Mouse (Mus musculus) liver, embryonic 16.5 days (tissue): ENCODE results near the gene Lhfpl2. TPM values are rescaled to one million over a fixed set of nuclear protein-coding genes. Genes with fewer than 3 reads are reported as not detected.

Experiments
- ATAC-seq: fragments of 200-750 bp; cut with Nextera tagmentation; 2 replicates; pipeline ENCODE4 v1.8.0; 2017; ENCODE audit warnings: low read depth, mild to moderate bottlenecking, moderate number of reproducible peaks, moderate library complexity
- H3K27ac ChIP-seq: fragments of 300-500 bp; sonication (generic); 2 replicates; pipeline ENCODE4 v1.5.1; 2014; ENCODE audit warnings: mild to moderate bottlenecking, low read length
- H3K27me3 ChIP-seq: fragments of 300-500 bp; sonication (generic); 2 replicates; pipeline ENCODE4 v1.6.1; 2014; ENCODE audit warnings: low read depth, low read length, mixed read lengths; ENCODE audit not compliant: control insufficient read depth, insufficient read depth
- H3K36me3 ChIP-seq: fragments of 300-500 bp; sonication (generic); 2 replicates; pipeline ENCODE4 v1.6.1; 2014; ENCODE audit warnings: mild to moderate bottlenecking; ENCODE audit not compliant: control insufficient read depth, insufficient read depth
- H3K4me1 ChIP-seq: fragments of 300-500 bp; sonication (generic); 2 replicates; pipeline ENCODE4 v1.6.1; 2014; ENCODE audit warnings: low read depth, low read length, mixed read lengths; ENCODE audit not compliant: control insufficient read depth
- H3K4me2 ChIP-seq: fragments of 300-500 bp; sonication (generic); 2 replicates; pipeline ENCODE4 v1.6.1; 2014; ENCODE audit warnings: low read depth, low read length, mixed read lengths
- H3K4me3 ChIP-seq: fragments of 300-500 bp; sonication (generic); 2 replicates; pipeline ENCODE4 v1.5.1; 2014; ENCODE audit warnings: low read depth, mild to moderate bottlenecking, low read length
- H3K9ac ChIP-seq: fragments of 300-500 bp; sonication (generic); 2 replicates; pipeline ENCODE4 v1.6.1; 2014; ENCODE audit warnings: low read depth, low read length
- H3K9me3 ChIP-seq: fragments of 300-500 bp; sonication (generic); replicated peaks from 2 replicates; pipeline ENCODE4 v1.6.1; 2016; ENCODE audit warnings: low read length; ENCODE audit not compliant: control insufficient read depth
- WGBS: fragments of 180-500 bp; shearing (Covaris S2); extraction: QIAGEN DNeasy Blood & Tissue Kit; methylation state at CpG from one replicate; pipeline ENCODE4 v1.1.7; 2014; ENCODE audit not compliant: insufficient replicate concordance; 5-methylcytosine and 5-hydroxymethylcytosine counted together
- polyA plus RNA-seq: library from polyadenylated mRNA; unstranded; fragments of >200 nt; fragmentation: Nextera tagmentation; extraction: Ambion mirVana; gene quantifications from 2 replicates; pipeline ENCODE4 v1.2.1, GENCODE M21; 2015

Lhfpl2 gene
- polyA plus RNA-seq, 1 experiment from 2014 or later = 3.9 TPM

- Histone ChIP-seq H3K9ac (no peak overlapping the region), H3K4me1 (no peaks in the 10 kb centered on the region; the same call in 1 of the 2 replicates), H3K4me2 (no peak overlapping the region), H3K27ac (no peak overlapping the region), H3K4me3 (no peak overlapping the region), H3K9me3 (no peaks in the 10 kb centered on the region), H3K36me3 (no peaks in the 10 kb centered on the region), H3K27me3 (no peaks in the 10 kb centered on the region)
- WGBS = 57% methylated on average over 14 of the region's 14 CpGs
- no peak for ATAC-seq
Observed at GRCm38 (mm10) chr13:94139713-94140445, 82.3 kb downstream of the Lhfpl2 start.

- Histone ChIP-seq H3K9me3 (no peaks in the 10 kb centered on the region), H3K4me3 (no peak overlapping the region), H3K4me1 (no peaks in the 10 kb centered on the region; the same call in 1 of the 2 replicates), H3K9ac (no peak overlapping the region), H3K27me3 (no peaks in the 10 kb centered on the region), H3K27ac (no peak overlapping the region), H3K36me3 (no peaks in the 10 kb centered on the region), H3K4me2 (no peak overlapping the region)
- ATAC-seq = no peak
- 64% methylated on average over 4 of the region's 4 CpGs for WGBS
Observed at GRCm38 (mm10) chr13:94140446-94140845, 82.8 kb downstream of the Lhfpl2 start.

GRCm38 (mm10) chr13:94143063-94143652, 85.6 kb downstream of the Lhfpl2 start:
- Histone ChIP-seq H3K36me3 (no peaks in the 10 kb centered on the region), H3K27ac (no peak overlapping the region), H3K9me3 (no peaks in the 10 kb centered on the region), H3K4me3 (no peak overlapping the region), H3K4me2 (no peak overlapping the region), H3K27me3 (no peaks in the 10 kb centered on the region), H3K4me1 (no peaks in the 10 kb centered on the region), H3K9ac (no peak overlapping the region)
- peak; percentile 64 for ATAC-seq
- 30% methylated on average over 12 of the region's 12 CpGs for WGBS

- WGBS = 63% methylated on average over 8 of the region's 8 CpGs
- H3K4me1 ChIP-seq = no peaks in the 10 kb centered on the region
- ATAC-seq = no peak
Observed at GRCm38 (mm10) chr13:94144451-94144850, 86.9 kb downstream of the Lhfpl2 start.

GRCm38 (mm10) chr13:94147257-94147656, 89.7 kb downstream of the Lhfpl2 start:
- no peaks in the 10 kb centered on the region for H3K27me3 ChIP-seq
- no peak overlapping the region for H3K4me3 ChIP-seq
- H3K4me2 ChIP-seq = no peak overlapping the region
- no peak for ATAC-seq
- 22% methylated on average over 4 of the region's 4 CpGs for WGBS
- no peaks in the 10 kb centered on the region for H3K36me3 ChIP-seq
- no peak overlapping the region for H3K9ac ChIP-seq
- H3K9me3 ChIP-seq = no peaks in the 10 kb centered on the region
- no peak overlapping the region for H3K27ac ChIP-seq
- no peaks in the 10 kb centered on the region for H3K4me1 ChIP-seq

More at GRCm38 (mm10) chr13:94144451-94144850, 86.9 kb downstream of the Lhfpl2 start:
- H3K9me3 ChIP-seq = no peaks in the 10 kb centered on the region
- no peak overlapping the region for H3K4me2 ChIP-seq
- no peak overlapping the region for H3K27ac ChIP-seq
- no peaks in the 10 kb centered on the region for H3K36me3 ChIP-seq
- no peak overlapping the region for H3K9ac ChIP-seq
- H3K4me3 ChIP-seq = no peak overlapping the region
- no peaks in the 10 kb centered on the region for H3K27me3 ChIP-seq

GRCm38 (mm10) chr13:94149006-94149405, 91.4 kb downstream of the Lhfpl2 start:
- 52% methylated on average over 5 of the region's 5 CpGs for WGBS
- Histone ChIP-seq H3K36me3 (no peaks in the 10 kb centered on the region), H3K4me2 (no peak overlapping the region), H3K9ac (no peak overlapping the region), H3K27me3 (no peaks in the 10 kb centered on the region), H3K27ac (no peak overlapping the region), H3K4me3 (no peak overlapping the region), H3K4me1 (no peaks in the 10 kb centered on the region), H3K9me3 (no peaks in the 10 kb centered on the region)
- ATAC-seq = no peak

GRCm38 (mm10) chr13:94149781-94150180, 92.2 kb downstream of the Lhfpl2 start:
- no peaks in the 10 kb centered on the region for H3K4me1 ChIP-seq
- no peak overlapping the region for H3K9ac ChIP-seq
- H3K27ac ChIP-seq = no peak overlapping the region
- H3K9me3 ChIP-seq = no peaks in the 10 kb centered on the region
- H3K27me3 ChIP-seq = no peaks in the 10 kb centered on the region
- no peaks in the 10 kb centered on the region for H3K36me3 ChIP-seq
- 73% methylated on average over 8 of the region's 8 CpGs for WGBS
- ATAC-seq = no peak
- no peak overlapping the region for H3K4me3 ChIP-seq
- no peak overlapping the region for H3K4me2 ChIP-seq

- H3K9ac ChIP-seq = no peak overlapping the region
- 65% methylated on average over 4 of the region's 4 CpGs for WGBS
- no peak overlapping the region for H3K27ac ChIP-seq
- no peaks in the 10 kb centered on the region for H3K36me3 ChIP-seq
- no peak for ATAC-seq
- no peaks in the 10 kb centered on the region for H3K9me3 ChIP-seq
- no peaks in the 10 kb centered on the region for H3K4me1 ChIP-seq
- H3K4me3 ChIP-seq = no peak overlapping the region
- H3K4me2 ChIP-seq = no peak overlapping the region
- no peaks in the 10 kb centered on the region for H3K27me3 ChIP-seq
Observed at GRCm38 (mm10) chr13:94151308-94151707, 93.7 kb downstream of the Lhfpl2 start.

- H3K9me3 ChIP-seq = no peaks in the 10 kb centered on the region
- H3K4me1 ChIP-seq = no peaks in the 10 kb centered on the region
- no peak overlapping the region for H3K9ac ChIP-seq
- no peaks in the 10 kb centered on the region for H3K27me3 ChIP-seq
- ATAC-seq = no peak
- no peak overlapping the region for H3K4me2 ChIP-seq
- H3K27ac ChIP-seq = no peak overlapping the region
- no peak overlapping the region for H3K4me3 ChIP-seq
- WGBS = 79% methylated on average over 10 of the region's 10 CpGs
- no peaks in the 10 kb centered on the region for H3K36me3 ChIP-seq
Observed at GRCm38 (mm10) chr13:94152836-94153235, 95.2 kb downstream of the Lhfpl2 start.
